Mouse (Mus musculus) Patski (cell line): ENCODE results near the gene Prkg1. TPM values are rescaled to one million over a fixed set of nuclear protein-coding genes. Genes with fewer than 3 reads are reported as not detected.

ENCODE experiments used
- ATAC-seq: fragments of 100-300 bp; one replicate; pipeline ENCODE4 v1.8.0; 2021
- CTCF ChIA-PET: fragments of 350-600 bp; sonication (Branson Sonifier 250); formaldehyde crosslinking; loops from one replicate; lab custom pipeline; 2022; ENCODE audit warnings: inconsistent platforms; lab: Charles Lee
- POLR2A ChIA-PET: fragments of 350-600 bp; sonication (Branson Sonifier 250); formaldehyde crosslinking; loops from one replicate; lab custom pipeline; 2022; ENCODE audit warnings: antibody characterized with exemption, inconsistent platforms; lab: Charles Lee
- DNase-seq: peaks from one replicate; pipeline ENCODE4 v3.0.0-alpha.2; 2011; ENCODE audit warnings: low read depth, low spot score
- H3K27me3 ChIP-seq: fragments of 371-371 bp; one replicate; pipeline ENCODE4 v1.5.1; 2021
- CTCF ChIP-seq: fragments of 100-300 bp; IDR thresholded peaks from one replicate; pipeline ENCODE4 v1.5.1; 2021
- in situ Hi-C: fragments of 300-500 bp; cut with MboI; formaldehyde crosslinking; loops from 3 replicates; pipeline ENCODE4 v1.11.1; 2018; ENCODE audit warnings: low pct_unique_long_range_greater_than_20kb, mixed read lengths
- polyA plus RNA-seq: library from polyadenylated mRNA; unstranded; gene quantifications from one replicate; pipeline ENCODE4 v1.2.3, GENCODE M21; 2021

Gene Prkg1
- polyA plus RNA-seq, 1 experiment from 2014 or later = not detected

DNA sequence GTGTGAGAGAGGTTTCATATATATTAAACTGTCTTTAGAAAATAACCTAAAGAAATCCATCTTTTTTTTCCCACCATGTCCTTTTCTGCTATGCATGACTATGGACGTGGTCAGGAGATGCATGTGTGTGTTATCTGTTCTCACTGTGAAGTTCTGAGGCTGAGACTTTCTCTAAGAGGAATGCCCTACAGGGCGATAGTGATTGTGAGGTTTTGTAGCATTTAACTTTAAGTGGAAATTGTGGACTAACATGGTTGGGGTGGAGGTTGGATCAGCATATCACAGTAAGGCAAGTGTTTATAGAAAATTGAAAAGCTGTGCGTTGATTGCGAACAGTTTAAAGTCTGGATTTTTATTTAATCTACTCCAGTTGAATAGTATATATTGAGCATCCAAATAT is 618 bp upstream of the Prkg1 start:
- CTCF ChIA-PET = no interaction called here
- POLR2A ChIA-PET = no interaction called here

DNA sequence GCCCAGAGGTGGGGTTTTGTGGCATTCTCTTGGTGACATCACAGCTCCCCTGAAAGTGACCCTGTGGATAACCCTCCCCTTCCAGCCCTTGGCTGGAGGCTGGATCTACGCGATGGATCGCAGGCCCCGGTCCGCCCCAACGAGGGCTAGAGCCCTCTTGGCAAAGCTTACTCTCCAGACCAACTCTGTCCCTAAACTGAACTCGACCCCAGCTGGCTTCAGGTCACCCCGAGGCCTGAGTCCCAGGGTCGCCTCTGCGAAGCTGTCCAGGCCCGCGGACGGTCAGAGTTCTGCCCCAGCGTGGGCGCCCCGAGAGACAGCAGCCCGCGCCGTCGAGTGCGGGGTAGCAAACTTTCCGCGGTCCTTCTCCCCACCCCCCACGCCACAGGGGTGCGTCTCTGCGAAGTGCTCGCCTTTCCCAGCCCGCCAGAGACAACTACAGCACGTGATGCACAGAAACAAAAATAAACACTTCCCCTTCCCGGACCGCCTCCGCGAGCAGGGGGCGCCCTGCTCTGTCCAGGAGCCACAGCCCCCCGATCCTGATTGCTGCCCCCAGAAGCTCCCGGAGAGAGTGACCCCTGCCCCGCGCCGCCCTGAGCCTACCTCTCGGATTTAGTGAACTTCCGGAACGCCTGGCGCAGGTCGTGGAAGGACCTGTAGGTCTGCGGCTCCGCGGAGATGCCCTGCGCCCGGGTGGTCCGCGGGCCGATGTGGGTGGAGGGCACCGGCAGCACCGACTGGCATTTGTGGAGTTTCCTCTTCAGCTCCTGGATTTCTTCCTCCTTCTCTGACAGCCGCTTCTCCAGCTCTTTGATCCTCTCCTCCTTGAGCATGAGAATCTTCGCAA is 657 bp downstream of the Prkg1 start:
- ChIA-PET POLR2A (interaction anchor here (1.5 kb wide), 1 partner anchor 11 kb away, joined by 3 read pairs; no protein-coding TSS in a partner anchor), CTCF (interaction anchor here (0.9 to 1.1 kb wide), 2 partner anchors 16 to 20 kb away, joined by 3 read pairs; no protein-coding TSS in a partner anchor)
- peak; percentile 25 for ATAC-seq
- no peak for DNase-seq
- TF ChIP-seq CTCF = no peak
- peaks cover 65% of the 10 kb centered on the region for H3K27me3 ChIP-seq
- in situ Hi-C loops = loop anchor here (5.0 kb wide), 1 partner anchor 922 kb away; no protein-coding TSS in a partner anchor

More for the DNA sequence above, 618 bp upstream of the Prkg1 start:
- ATAC-seq = no peak
- in situ Hi-C loops = no loop called here
- TF ChIP-seq CTCF = no peak
- no peak for DNase-seq
- H3K27me3 ChIP-seq = peaks cover 67% of the 10 kb centered on the region

DNA sequence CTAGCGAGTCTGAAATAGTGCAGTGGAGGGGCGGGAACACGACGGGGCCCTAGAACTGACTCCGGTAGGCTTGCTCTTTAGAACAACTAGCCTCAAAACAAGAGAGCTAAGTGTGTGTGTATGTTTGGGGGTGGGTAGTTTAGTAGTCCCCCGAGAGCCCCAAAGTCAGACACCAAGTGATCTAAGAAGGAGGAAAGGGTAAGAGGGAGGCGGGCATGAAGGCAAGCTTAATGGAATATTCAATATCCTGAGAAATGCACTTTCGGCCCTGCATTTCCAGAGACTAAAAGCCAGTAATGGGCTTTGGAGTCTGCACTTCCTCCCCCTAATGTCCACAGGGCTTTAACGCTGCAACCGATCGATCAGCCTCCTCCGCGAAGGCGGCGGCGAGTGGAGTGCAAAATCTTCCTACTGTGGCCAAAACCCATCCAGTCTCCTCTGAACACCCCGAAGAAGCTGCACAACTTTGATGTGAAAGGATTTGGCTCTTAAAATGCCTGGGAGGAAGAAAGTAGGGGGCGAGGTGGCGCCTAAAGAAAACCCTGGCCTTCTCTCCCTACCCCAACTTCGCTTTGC is 1.5 kb downstream of the Prkg1 start:
- no peak for DNase-seq
- no peak for ATAC-seq
- POLR2A ChIA-PET = interaction anchor here (1.5 kb wide), 1 partner anchor 12 kb away, joined by 3 read pairs; no protein-coding TSS in a partner anchor
- H3K27me3 ChIP-seq = peaks cover 65% of the 10 kb centered on the region
- TF ChIP-seq CTCF = no peak
- in situ Hi-C loops = loop anchor here (5.0 kb wide), 1 partner anchor 921 kb away; no protein-coding TSS in a partner anchor
- CTCF ChIA-PET = interaction anchor here (0.9 to 1.1 kb wide), 2 partner anchors 15 to 21 kb away, joined by 3 read pairs; no protein-coding TSS in a partner anchor

DNA sequence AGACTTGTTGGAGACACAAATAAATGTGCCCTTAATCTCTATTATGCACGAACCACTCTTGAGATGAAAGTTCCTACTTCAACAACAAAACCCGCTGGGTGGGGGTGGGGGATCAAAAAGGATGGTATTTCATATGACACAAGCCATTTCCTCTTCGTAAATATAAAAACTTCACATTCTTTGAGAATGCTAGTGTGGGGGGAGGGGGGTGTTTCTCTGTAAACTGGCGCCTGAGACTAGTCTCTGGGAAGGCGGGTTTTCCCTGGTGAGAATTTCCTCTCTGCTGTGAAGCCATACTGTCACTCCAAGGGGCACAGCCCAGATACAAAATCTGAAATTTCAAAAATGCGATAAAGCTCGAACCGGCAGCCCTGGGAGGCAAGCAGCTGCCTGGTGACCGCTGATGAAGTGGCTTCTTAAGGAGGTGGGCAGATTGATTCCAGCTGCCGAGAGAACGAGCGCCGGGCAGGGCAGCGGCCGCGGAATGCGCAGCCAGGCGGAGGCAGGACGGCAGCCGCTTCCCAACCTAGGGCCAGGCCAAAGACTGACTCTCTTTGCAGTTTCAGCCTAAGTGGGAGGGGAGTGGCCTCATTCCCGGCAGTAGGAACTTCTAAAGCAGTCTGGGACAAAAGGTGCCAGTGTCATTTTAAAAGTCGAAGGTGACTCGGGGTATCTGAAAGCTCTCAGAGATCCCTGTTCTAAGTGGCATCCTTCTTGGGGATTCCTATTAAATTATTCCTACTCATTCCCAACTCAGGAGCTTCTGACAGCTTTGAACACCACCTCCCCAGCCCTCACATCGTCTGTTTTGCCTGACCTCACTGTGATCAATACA is 2.2 kb downstream of the Prkg1 start:
- DNase-seq (no peak), ATAC-seq (no peak)
- H3K27me3 ChIP-seq = peaks cover 68% of the 10 kb centered on the region
- POLR2A ChIA-PET = no interaction called here
- no peak for TF ChIP-seq CTCF
- in situ Hi-C loops = loop anchor here (5.0 kb wide), 1 partner anchor 920 kb away; no protein-coding TSS in a partner anchor
- CTCF ChIA-PET = interaction anchor here (1.1 kb wide), 1 partner anchor 15 kb away, joined by 3 read pairs; no protein-coding TSS in a partner anchor

DNA sequence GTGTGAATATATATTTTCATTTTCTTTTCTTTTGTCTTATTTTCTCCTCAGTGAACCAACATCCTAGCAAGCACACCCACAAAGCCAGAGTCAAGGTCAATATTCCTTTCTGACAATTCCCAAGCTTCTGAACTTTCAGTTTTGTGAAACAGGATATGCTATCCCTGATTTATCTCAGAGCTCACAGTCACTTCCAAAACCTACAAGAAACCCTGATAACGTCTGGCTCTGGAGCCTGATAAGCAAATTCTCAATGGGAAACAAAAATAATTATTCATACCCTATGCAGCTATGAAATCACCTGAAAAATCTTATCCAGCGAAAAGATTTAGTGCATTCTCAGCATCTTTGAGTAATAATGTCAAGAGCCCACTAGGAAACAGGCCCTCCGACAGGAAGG is 5.0 kb downstream of the Prkg1 start:
- peaks cover 52% of the 10 kb centered on the region for H3K27me3 ChIP-seq
- TF ChIP-seq CTCF = no peak
- in situ Hi-C loops = loop anchor here (5.0 to 10.0 kb wide), 3 partner anchors 415 to 1095 kb away; no protein-coding TSS in a partner anchor
- DNase-seq = no peak
- CTCF ChIA-PET = no interaction called here
- POLR2A ChIA-PET = no interaction called here
- ATAC-seq = no peak

DNA sequence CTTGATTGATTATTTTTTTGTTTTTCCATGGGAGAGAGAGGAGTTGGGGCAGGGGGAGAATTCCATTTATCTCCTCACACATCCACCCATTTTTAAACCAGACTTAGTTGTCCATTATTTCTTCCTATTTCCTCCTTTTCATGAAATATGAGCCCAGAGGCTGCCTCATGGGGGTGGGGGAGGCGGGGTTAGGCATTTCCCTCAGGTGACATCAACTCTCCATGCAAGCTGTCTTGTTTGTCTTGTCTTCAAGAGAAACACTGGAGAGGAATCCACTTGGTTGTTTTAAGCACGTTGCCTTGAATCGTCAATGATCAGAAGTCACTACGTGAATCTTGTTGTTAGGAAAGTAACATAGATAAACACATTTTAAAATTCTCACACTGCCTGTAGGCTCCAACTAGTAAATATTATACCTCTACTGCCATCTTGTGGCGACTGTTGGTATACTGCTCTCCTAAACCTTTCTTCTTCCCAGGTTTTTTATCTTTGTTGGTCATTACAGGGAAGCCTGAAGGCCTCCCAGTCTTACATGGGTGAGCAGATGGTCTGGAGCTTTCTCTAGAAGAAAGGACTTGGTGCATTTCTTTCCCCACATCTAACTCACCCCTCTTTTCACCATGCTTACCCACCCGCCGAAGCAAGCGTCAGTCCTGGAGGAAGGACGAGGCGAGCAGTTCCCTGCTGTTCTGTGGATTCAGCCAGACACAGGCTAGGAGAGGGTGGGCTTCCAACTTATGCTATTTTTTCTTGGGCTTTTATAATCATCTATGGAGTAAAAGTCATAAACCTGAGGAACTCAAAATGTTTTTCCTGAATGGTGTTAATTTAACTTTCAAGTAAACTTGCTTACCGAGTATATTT is 8.7 kb downstream of the Prkg1 start:
- H3K27me3 ChIP-seq = peaks cover 44% of the 10 kb centered on the region
- ChIA-PET POLR2A (interaction anchor here (0.7 kb wide), 1 partner anchor 735 kb away, joined by 8 read pairs; no protein-coding TSS in a partner anchor), CTCF (interaction anchor here (1.0 to 1.1 kb wide), 2 partner anchors 10 to 13 kb away, joined by 3 read pairs; no protein-coding TSS in a partner anchor)
- DNase-seq (no peak), ATAC-seq (peak; percentile 74)
- in situ Hi-C loops = loop anchor here (10.0 kb wide), 2 partner anchors 411 to 1091 kb away; no protein-coding TSS in a partner anchor
- TF ChIP-seq CTCF = peak; percentile 67

DNA sequence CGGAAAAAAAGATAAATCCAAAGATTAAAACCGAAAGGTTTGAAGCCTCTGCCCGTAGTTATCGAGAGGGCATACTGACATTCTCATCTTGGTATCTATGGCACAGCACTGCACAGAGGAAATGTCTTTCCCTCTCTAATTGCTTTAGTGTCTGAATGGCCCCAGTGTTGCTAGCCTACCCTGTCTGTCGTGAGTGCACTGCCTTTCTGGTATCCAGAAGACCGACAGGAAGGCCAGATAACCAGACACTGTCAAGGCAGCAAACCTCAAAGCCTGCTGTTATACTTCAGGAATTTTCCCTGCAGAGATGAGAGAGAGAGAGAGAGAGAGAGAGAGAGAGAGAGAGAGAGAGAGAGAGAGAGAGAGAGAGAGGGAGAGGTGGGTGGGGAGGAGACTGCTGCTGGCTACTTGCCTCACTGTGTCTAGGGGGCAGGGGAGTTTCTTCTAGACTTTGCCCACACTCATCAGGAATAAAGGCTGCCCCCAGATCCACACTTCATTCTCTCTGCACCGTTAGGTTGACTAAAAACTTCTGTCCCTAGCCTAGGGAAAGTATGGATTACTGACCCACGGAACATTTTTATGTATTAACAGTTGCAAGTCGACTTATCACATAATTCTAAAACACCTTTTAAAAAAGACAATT is 10.1 kb downstream of the Prkg1 start:
- POLR2A ChIA-PET = no interaction called here
- DNase-seq = no peak
- CTCF ChIA-PET = interaction anchor here (1.1 kb wide), 1 partner anchor 12 kb away, joined by 3 read pairs; no protein-coding TSS in a partner anchor
- ATAC-seq = no peak
- no peak for TF ChIP-seq CTCF
- in situ Hi-C loops = loop anchor here (10.0 kb wide), 2 partner anchors 410 to 1090 kb away; no protein-coding TSS in a partner anchor
- H3K27me3 ChIP-seq = peaks cover 30% of the 10 kb centered on the region

DNA sequence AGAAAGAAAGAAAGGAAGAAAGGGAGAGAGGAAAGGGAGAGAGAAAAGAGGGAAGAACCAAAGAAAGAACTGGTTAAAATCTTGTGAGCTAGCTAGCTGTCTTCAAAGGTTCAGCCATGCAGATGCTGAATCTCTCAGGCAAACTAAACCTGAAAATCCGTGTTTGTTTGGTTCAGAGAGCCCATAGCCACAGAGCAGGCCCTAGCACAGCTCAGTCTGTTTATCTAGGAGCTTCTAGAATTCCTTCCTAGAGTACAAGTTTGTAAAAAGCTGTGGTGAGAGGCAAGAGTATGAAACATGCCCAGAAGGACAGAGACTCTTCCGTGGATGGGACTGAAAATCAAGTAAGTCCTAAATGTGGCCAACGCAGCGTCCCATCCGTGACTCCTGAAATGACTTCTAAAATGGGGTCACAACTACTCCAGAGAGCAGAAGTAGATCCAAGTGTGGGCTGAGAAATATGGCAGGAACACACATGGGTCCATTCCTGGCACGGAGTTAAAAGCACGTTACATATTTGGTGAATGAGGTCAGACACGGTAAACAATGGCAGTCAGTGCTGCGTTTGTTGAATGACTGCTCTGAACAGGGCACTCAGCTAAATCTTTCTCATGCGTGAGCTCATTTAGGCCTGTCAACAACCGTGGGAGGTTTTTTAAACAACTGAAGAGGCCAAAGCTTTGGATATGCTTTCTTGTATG is 13.7 kb downstream of the Prkg1 start:
- ATAC-seq (peak; percentile 64), DNase-seq (no peak)
- TF ChIP-seq CTCF = no peak
- in situ Hi-C loops = loop anchor here (10.0 kb wide), 2 partner anchors 406 to 1086 kb away; no protein-coding TSS in a partner anchor
- peaks cover 21% of the 10 kb centered on the region for H3K27me3 ChIP-seq
- CTCF ChIA-PET = no interaction called here
- POLR2A ChIA-PET = no interaction called here
